Mouse (Mus musculus): ENCODE data around the gene Tspan14. TPM values are rescaled to one million over a fixed set of nuclear protein-coding genes. Genes with fewer than 3 reads are reported as not detected.

The Tspan14 gene
- polyA plus RNA-seq, 1 experiment from 2014 or later: 44.6 TPM

DNA sequence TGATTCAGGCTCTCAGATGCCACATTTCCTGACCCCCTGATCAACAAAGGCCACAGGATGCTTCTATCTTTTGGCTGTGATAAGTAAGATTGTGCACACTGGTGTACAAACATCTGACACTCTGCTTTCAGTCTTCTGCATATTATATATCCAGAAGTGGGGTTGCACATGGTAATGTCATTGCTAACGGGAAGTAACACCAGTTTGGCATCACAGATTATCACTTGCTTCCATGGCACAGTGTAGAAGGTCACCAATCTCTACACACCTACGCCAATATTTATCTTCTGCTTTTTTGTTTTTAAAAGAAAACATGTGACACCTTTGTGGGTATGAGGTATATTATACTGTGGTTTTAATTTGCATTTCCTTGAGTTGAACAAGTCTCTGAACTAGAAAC, 36.7 kb downstream of the Tspan14 start:
- Histone ChIP-seq H3K36me3 (peaks cover 25% of the 10 kb centered on the region; the same call in 1 of the 2 replicates), H3K27me3 (replicated peaks) (no peaks in the 10 kb centered on the region), H3K27ac (no peak overlapping the region), H3K9ac (no peak overlapping the region), H3K9me3 (replicated peaks) (no peaks in the 10 kb centered on the region), H3K4me1 (peaks cover 97% of the 10 kb centered on the region), H3K4me2 (no peak overlapping the region), H3K4me3 (no peak overlapping the region)
- WGBS (ENCODE audit: insufficient replicate concordance): 56% methylated on average over 2 of the region's 2 CpGs
- no peak for ATAC-seq

DNA sequence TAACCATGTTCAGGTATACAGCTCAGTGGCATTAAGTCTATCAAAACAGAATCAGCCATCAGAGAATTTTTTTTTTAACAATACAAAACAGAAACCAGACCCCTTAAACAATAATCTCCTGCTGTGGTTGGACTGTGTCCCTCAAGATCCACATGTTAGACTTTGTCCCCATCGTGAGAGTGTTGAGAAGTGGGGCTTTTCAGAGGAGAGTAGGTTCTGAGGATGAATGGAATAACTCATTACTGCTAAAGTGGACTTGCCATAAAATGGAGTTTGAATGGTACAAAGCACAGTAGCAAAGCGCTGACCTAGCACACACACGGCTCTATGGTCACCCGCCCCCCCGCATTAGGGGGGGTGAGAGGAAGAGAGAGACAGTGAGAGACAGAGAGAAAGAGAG, 37.7 kb downstream of the Tspan14 start:
- 78% methylated on average over 5 of the region's 5 CpGs for WGBS (ENCODE audit: insufficient replicate concordance)
- Histone ChIP-seq H3K4me2 (no peak overlapping the region), H3K4me3 (no peak overlapping the region), H3K9me3 (replicated peaks) (no peaks in the 10 kb centered on the region), H3K27me3 (replicated peaks) (no peaks in the 10 kb centered on the region), H3K36me3 (peaks cover 22% of the 10 kb centered on the region; the same call in 1 of the 2 replicates), H3K4me1 (peaks cover 97% of the 10 kb centered on the region), H3K9ac (no peak overlapping the region), H3K27ac (0 out of 2 replicates have a peak overlapping the region, but pooled peaks have one; percentile 22)
- ATAC-seq: no peak

DNA sequence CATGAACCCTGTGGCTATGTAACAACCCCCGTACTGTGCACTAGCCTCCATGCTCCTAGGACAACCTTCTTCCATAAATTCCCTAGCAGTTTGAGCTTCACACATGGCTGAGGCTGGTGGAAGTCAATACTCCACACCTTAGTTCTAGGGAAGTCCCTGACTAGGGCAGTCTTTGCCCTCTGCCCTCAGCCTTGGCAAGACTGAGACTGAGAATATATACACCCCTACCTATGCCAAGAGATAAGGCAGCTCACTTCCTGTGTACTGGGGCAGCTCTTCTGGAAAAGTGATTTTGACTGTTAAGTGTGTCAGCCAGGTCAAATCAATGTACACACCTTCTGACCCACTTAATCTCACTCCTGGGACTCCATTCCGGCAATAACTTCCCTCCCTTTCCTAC, 39.6 kb downstream of the Tspan14 start:
- WGBS (ENCODE audit: insufficient replicate concordance): 52% methylated on average over 2 of the region's 2 CpGs
- peaks cover 27% of the 10 kb centered on the region; the same call in 1 of the 2 replicates for H3K36me3 ChIP-seq
- H3K27me3 ChIP-seq (replicated peaks): no peaks in the 10 kb centered on the region
- no peak overlapping the region for H3K9ac ChIP-seq
- ATAC-seq: 0 out of 2 replicates have a peak, but pooled peaks have one; percentile 19
- H3K9me3 ChIP-seq (replicated peaks): no peaks in the 10 kb centered on the region
- H3K4me3 ChIP-seq: no peak overlapping the region
- peaks cover 97% of the 10 kb centered on the region for H3K4me1 ChIP-seq
- no peak overlapping the region for H3K4me2 ChIP-seq
- H3K27ac ChIP-seq: peak overlapping the region; percentile 12; the same call in 1 of the 2 replicates

DNA sequence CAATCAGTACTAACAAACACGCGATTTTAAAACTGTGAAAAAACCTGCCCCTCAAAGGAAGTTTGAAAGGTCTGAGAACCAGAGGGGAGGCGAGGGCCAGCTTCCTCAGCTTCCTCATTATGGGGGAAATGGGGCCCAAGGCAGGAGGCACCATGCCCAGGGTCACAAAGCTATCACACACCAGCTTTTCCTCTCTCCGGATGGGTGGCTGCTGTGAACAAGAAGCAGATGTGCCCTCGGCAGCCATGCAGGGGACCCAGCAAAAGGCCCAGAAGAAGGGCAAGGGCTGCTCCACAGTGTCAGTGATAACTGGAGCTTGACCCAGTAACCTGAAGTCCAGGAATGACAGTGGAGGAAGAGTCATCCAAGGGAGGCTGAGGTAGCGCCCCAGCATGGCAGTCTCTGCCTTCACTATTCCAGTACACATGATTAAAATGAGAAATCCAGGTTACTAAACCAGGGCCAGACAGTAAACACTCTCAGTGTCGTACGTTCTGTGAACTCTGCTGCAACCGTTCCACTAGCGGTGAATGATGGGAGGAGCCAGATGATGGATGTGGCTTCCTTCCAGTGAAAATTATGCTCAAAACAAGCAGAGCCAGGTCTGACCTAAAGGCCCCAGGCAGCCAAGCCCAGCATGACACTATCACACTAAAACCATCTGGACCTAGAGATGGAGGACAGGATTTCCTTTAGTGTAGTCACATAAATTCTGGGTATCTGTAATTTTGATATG, 42.1 kb downstream of the Tspan14 start:
- ATAC-seq: peak; percentile 43; the same call in 1 of the 2 replicates
- Histone ChIP-seq H3K4me1 (peaks cover 98% of the 10 kb centered on the region), H3K4me2 (peak overlapping the region; percentile 33)

DNA sequence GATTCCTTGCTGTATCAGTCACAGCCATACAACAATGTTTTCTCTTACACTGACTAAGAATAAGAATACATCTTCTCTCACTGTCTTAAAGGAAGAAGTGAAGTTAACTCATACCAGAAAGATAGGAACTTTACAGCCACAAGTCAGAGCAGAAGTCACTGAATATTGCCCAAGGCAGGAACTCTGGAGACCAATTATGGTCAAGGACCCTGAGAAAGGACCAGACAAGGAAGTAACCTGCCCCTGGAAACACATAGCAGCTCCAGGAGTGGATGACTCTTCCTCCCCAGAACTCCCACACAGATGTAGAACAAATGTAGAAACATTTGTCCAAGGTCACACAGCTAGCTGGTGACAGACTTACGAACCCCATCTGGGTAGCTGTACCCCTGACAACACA, 45.4 kb downstream of the Tspan14 start:
- Histone ChIP-seq H3K4me1 (peaks cover 85% of the 10 kb centered on the region), H3K9me3 (replicated peaks) (no peaks in the 10 kb centered on the region)

More for the DNA sequence above, 42.1 kb downstream of the Tspan14 start:
- Histone ChIP-seq H3K36me3 (peaks cover 23% of the 10 kb centered on the region; the same call in 1 of the 2 replicates), H3K27me3 (replicated peaks) (no peaks in the 10 kb centered on the region), H3K9me3 (replicated peaks) (no peaks in the 10 kb centered on the region), H3K27ac (peak overlapping the region; percentile 42; the same call in 1 of the 2 replicates), H3K9ac (no peak overlapping the region), H3K4me3 (no peak overlapping the region)
- 24% methylated on average over 10 of the region's 10 CpGs for WGBS (ENCODE audit: insufficient replicate concordance)

DNA sequence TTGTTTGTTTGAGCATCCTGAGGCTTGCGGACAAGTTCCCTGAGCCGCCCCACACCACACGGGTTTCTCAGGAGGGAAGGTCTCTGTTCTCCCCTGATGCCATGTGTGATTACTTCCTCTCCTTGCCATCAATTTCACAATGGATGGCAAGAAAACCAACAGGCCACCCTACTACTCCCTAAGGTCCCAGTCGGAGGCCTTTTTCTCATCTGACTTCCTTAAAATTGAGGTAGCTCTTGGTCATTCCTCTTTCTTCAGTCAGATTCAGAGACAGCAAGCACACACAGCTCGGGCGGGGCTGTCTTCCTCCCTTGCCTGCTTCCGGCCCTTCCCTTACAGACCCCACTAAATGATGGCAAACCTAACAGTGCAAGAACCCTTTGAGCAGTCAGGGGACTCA, 47.1 kb downstream of the Tspan14 start:
- Histone ChIP-seq H3K27me3 (replicated peaks) (no peaks in the 10 kb centered on the region), H3K4me1 (peaks cover 67% of the 10 kb centered on the region), H3K9me3 (replicated peaks) (no peaks in the 10 kb centered on the region), H3K9ac (no peak overlapping the region), H3K4me3 (no peak overlapping the region), H3K4me2 (no peak overlapping the region), H3K27ac (peak overlapping the region; percentile 6; the same call in 1 of the 2 replicates), H3K36me3 (peaks cover 49% of the 10 kb centered on the region)
- no peak for ATAC-seq
- 44% methylated on average over 7 of the region's 7 CpGs for WGBS (ENCODE audit: insufficient replicate concordance)

More for the DNA sequence above, 45.4 kb downstream of the Tspan14 start:
- 71% methylated on average over 1 of the region's 1 CpGs for WGBS (ENCODE audit: insufficient replicate concordance)
- Histone ChIP-seq H3K27me3 (replicated peaks) (no peaks in the 10 kb centered on the region), H3K27ac (no peak overlapping the region; the same call in 1 of the 2 replicates), H3K4me3 (no peak overlapping the region), H3K4me2 (no peak overlapping the region), H3K9ac (no peak overlapping the region), H3K36me3 (peaks cover 37% of the 10 kb centered on the region)
- no peak for ATAC-seq

DNA sequence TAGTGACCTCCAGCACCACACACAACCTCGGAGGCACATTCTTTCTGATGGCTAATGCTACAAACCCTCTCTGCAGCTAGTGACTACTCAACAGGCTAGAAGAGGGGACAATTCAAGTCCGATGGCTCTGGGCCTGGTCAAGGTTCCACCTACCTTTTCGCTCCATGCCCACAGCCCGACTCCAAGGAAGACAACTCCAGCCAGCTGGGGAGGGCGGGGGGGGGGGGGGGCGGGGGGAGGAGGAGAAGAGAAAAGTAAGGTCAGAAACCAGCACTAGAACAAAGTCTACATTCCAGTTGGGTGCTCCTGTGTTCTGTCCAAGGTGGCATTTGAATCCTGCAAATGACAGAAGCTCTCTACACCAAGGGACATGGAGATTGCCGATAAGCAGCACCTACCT, 48.1 kb downstream of the Tspan14 start:
- ATAC-seq: no peak
- H3K27me3 ChIP-seq (replicated peaks): no peaks in the 10 kb centered on the region
- peaks cover 57% of the 10 kb centered on the region for H3K4me1 ChIP-seq
- no peaks in the 10 kb centered on the region for H3K9me3 ChIP-seq (replicated peaks)
- peaks cover 57% of the 10 kb centered on the region for H3K36me3 ChIP-seq
- H3K27ac ChIP-seq: no peak overlapping the region
- H3K4me2 ChIP-seq: no peak overlapping the region
- no peak overlapping the region for H3K9ac ChIP-seq
- WGBS (ENCODE audit: insufficient replicate concordance): 78% methylated on average over 5 of the region's 7 CpGs
- H3K4me3 ChIP-seq: no peak overlapping the region

DNA sequence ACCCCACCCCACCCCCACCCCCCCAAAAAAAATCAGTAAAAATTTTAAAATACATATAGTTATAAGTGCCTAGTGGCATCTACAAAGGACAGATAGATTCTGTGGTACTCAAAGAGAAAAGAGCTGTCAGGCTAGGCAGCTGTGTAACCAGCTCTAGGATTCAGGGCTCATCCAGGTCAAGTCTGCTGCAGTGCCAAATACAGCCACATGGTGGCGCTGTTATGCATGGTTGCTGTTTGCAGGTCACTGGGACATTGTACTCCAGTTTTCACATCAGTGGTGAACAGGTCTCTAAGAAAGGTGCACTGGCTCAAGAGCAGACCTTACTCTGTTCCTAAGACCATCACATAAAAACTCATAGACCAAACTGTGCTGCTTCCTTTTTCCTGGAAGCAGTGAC, 49.0 kb downstream of the Tspan14 start:
- H3K27me3 ChIP-seq (replicated peaks): no peaks in the 10 kb centered on the region
- WGBS (ENCODE audit: insufficient replicate concordance): 0% methylated on average over 1 of the region's 1 CpGs
- no peak overlapping the region for H3K27ac ChIP-seq
- H3K4me3 ChIP-seq: no peak overlapping the region
- no peak overlapping the region for H3K4me2 ChIP-seq
- peaks cover 49% of the 10 kb centered on the region for H3K4me1 ChIP-seq
- peak; percentile 47 for ATAC-seq
- peaks cover 57% of the 10 kb centered on the region for H3K36me3 ChIP-seq
- no peaks in the 10 kb centered on the region for H3K9me3 ChIP-seq (replicated peaks)
- no peak overlapping the region for H3K9ac ChIP-seq

DNA sequence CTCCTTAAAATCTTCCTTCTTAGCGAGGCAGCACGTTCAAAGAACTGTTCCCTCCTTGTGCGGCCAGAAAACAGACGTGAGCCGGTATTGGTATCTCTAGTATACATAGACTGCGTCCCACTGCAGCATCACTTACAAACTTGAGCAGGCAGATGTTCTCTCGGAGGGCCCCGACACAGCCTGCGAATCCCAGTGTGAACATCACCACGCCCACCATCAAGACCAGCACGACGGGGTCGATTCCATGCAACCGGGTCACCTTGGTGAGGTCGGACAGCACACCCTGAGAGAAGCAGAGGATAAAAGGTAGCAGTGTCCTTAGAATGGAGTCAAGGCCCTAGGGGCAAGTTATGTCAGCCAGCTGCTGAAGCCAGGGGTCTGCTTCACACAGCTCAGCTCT, 49.9 kb downstream of the Tspan14 start:
- peaks cover 39% of the 10 kb centered on the region for H3K4me1 ChIP-seq
- no peak overlapping the region for H3K4me2 ChIP-seq
- no peak overlapping the region for H3K9ac ChIP-seq
- 88% methylated on average over 15 of the region's 15 CpGs for WGBS (ENCODE audit: insufficient replicate concordance)
- no peak overlapping the region for H3K4me3 ChIP-seq
- peaks cover 59% of the 10 kb centered on the region for H3K36me3 ChIP-seq
- no peaks in the 10 kb centered on the region for H3K9me3 ChIP-seq (replicated peaks)
- ATAC-seq: no peak
- no peak overlapping the region for H3K27ac ChIP-seq
- no peaks in the 10 kb centered on the region for H3K27me3 ChIP-seq (replicated peaks)

DNA sequence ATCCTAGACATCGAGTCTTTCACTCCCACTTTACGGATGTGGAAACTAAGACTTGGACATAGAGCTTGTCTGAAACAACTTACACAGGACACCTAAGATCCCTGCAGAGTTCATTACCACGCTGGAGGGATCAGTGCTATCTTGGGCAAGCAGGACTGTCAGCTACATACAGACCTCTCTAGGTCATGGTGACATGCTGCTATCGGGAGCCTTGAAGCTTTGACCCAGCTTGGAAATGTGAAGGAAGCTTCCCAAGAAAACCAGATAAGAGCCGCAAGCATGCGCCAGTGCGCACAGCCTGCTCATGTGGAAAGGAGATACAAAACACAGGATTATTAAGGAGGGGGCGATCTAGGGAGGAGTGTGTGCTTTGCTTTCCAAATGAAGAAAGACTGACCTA, 50.8 kb downstream of the Tspan14 start:
- Histone ChIP-seq H3K27ac (no peak overlapping the region), H3K27me3 (replicated peaks) (no peaks in the 10 kb centered on the region), H3K4me2 (no peak overlapping the region), H3K9me3 (replicated peaks) (no peaks in the 10 kb centered on the region), H3K4me1 (peaks cover 31% of the 10 kb centered on the region), H3K9ac (no peak overlapping the region), H3K4me3 (no peak overlapping the region), H3K36me3 (peaks cover 66% of the 10 kb centered on the region)
- WGBS (ENCODE audit: insufficient replicate concordance): 77% methylated on average over 8 of the region's 8 CpGs
- no peak for ATAC-seq

DNA sequence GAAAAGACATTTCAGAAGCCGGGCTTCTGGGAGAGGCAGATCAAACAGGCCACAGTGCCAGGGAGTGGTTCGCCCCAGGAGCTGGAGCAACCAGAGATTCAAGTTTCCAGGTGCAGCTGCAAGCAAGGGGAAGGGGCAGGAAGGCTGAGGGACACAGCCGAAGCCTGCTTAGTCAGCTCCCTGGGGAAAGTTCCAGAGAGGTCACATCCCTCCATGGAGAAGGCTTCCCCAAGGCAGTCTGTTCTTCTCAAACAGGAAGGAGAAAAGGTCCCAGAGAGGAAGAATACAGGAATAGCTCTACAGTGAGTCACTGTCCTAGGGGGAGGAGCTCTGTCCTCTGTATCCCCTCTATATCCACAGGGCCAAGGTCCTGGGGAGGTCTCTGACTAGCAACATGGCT, 51.9 kb downstream of the Tspan14 start:
- peak; percentile 19; the same call in 1 of the 2 replicates for ATAC-seq
- Histone ChIP-seq H3K9ac (no peak overlapping the region), H3K9me3 (replicated peaks) (no peaks in the 10 kb centered on the region), H3K27ac (0 out of 2 replicates have a peak overlapping the region, but pooled peaks have one; percentile 1), H3K36me3 (peaks cover 76% of the 10 kb centered on the region), H3K4me3 (no peak overlapping the region), H3K4me2 (no peak overlapping the region), H3K27me3 (replicated peaks) (no peaks in the 10 kb centered on the region), H3K4me1 (peaks cover 20% of the 10 kb centered on the region)
- 88% methylated on average over 3 of the region's 3 CpGs for WGBS (ENCODE audit: insufficient replicate concordance)

DNA sequence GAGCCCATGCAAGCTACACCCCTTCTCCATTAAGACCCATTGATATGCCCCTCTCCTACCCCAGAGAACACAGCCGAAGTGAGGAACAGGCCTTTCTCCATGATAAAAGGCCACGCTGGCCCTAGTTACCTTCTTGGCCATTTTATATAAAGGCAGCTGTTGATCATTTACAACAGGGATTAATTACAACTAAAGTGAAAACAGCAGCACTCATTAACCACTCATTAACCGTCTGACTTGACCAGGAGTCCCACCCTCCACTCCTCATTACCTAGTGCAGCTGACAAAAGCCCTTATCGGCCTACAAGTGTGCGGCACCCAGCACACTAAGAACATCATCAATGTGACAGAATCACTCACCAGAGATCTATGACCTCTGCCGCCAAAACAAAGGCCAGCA, 52.9 kb downstream of the Tspan14 start:
- H3K4me3 ChIP-seq: no peak overlapping the region
- 86% methylated on average over 6 of the region's 6 CpGs for WGBS (ENCODE audit: insufficient replicate concordance)

More for the DNA sequence above, 52.9 kb downstream of the Tspan14 start:
- Histone ChIP-seq H3K9ac (no peak overlapping the region), H3K4me2 (no peak overlapping the region), H3K36me3 (peaks cover 85% of the 10 kb centered on the region), H3K9me3 (replicated peaks) (no peaks in the 10 kb centered on the region), H3K4me1 (peaks cover 10% of the 10 kb centered on the region), H3K27me3 (replicated peaks) (no peaks in the 10 kb centered on the region), H3K27ac (no peak overlapping the region)
- no peak for ATAC-seq
